Mouse (Mus musculus) intestine, postnatal 0 days (tissue): ENCODE measurements around the gene Sfxn5. TPM values are rescaled to one million over a fixed set of nuclear protein-coding genes. Genes with fewer than 3 reads are reported as not detected.

ENCODE experiments used
- ATAC-seq: fragments of 200-750 bp; cut with Nextera tagmentation; 2 replicates; pipeline ENCODE4 v1.8.0; 2017; ENCODE audit warnings: mild to moderate bottlenecking, moderate TSS enrichment, moderate library complexity
- H3K27ac ChIP-seq: fragments of 300-500 bp; sonication (generic); 2 replicates; pipeline ENCODE4 v1.5.1; 2014; ENCODE audit warnings: mild to moderate bottlenecking, low read depth, low read length, moderate library complexity
- H3K27me3 ChIP-seq: fragments of 300-500 bp; sonication (generic); replicated peaks from 2 replicates; pipeline ENCODE4 v1.6.1; 2014; ENCODE audit warnings: low read length, mixed read lengths; ENCODE audit not compliant: control insufficient read depth, insufficient read depth
- H3K36me3 ChIP-seq: fragments of 300-500 bp; sonication (generic); 2 replicates; pipeline ENCODE4 v1.6.1; 2014; ENCODE audit warnings: mild to moderate bottlenecking, moderate library complexity; ENCODE audit not compliant: control insufficient read depth, insufficient read depth
- H3K4me1 ChIP-seq: fragments of 300-500 bp; sonication (generic); replicated peaks from 2 replicates; pipeline ENCODE4 v1.6.1; 2014; ENCODE audit warnings: antibody characterized with exemption, low read length, mixed read lengths; ENCODE audit not compliant: control insufficient read depth, insufficient read depth
- H3K4me2 ChIP-seq: fragments of 300-500 bp; sonication (generic); replicated peaks from 2 replicates; pipeline ENCODE4 v1.6.1; 2014; ENCODE audit warnings: low read depth, mild to moderate bottlenecking, moderate library complexity
- H3K4me3 ChIP-seq: fragments of 300-500 bp; sonication (generic); 2 replicates; pipeline ENCODE4 v1.5.1; 2014; ENCODE audit warnings: low read depth, low read length
- H3K9ac ChIP-seq: fragments of 300-500 bp; sonication (generic); 2 replicates; pipeline ENCODE4 v1.6.1; 2014; ENCODE audit warnings: mild to moderate bottlenecking, low read depth, low read length
- H3K9me3 ChIP-seq: fragments of 300-500 bp; sonication (generic); 2 replicates; pipeline ENCODE4 v1.6.1; 2016; ENCODE audit warnings: mixed run types; ENCODE audit not compliant: control insufficient read depth
- CTCF ChIP-seq: sonication (generic); IDR thresholded peaks from 2 replicates; pipeline ENCODE4 v1.5.1; 2016; ENCODE audit warnings: low read depth, mild to moderate bottlenecking, control low read depth, antibody characterized with exemption, moderate library complexity
- WGBS: fragments of 180-500 bp; shearing (Covaris S2); extraction: QIAGEN DNeasy Blood & Tissue Kit; methylation state at CpG from one replicate; pipeline ENCODE4 v1.1.7; 2014; 5-methylcytosine and 5-hydroxymethylcytosine counted together
- polyA plus RNA-seq: library from polyadenylated mRNA; unstranded; fragments of >200 nt; fragmentation: Nextera tagmentation; extraction: Ambion mirVana; gene quantifications from 2 replicates; pipeline ENCODE4 v1.2.1, GENCODE M21; 2015

Gene Sfxn5
- polyA plus RNA-seq, 1 experiment from 2014 or later: 3.4 TPM

- Histone ChIP-seq H3K4me2 (no peak overlapping the region), H3K27ac (peak overlapping the region; percentile 21; the same call in 1 of the 2 replicates), H3K36me3 (0 out of 2 replicates have a peak, but pooled peaks cover 7% of the 10 kb centered on the region), H3K27me3 (no peaks in the 10 kb centered on the region), H3K9ac (no peak overlapping the region), H3K9me3 (no peaks in the 10 kb centered on the region), H3K4me3 (no peak overlapping the region), H3K4me1 (peaks cover 30% of the 10 kb centered on the region)
- no peak for ATAC-seq
- no peak for TF ChIP-seq CTCF
- WGBS: 79% methylated on average over 1 of the region's 1 CpGs
Measured at GRCm38 (mm10) chr6:85368166-85368565, 34.9 kb upstream of the Sfxn5 start.

GRCm38 (mm10) chr6:85366387-85366786 is 33.2 kb upstream of the Sfxn5 start:
- Histone ChIP-seq H3K27ac (peak overlapping the region; percentile 78), H3K9me3 (no peaks in the 10 kb centered on the region), H3K27me3 (no peaks in the 10 kb centered on the region), H3K4me3 (no peak overlapping the region), H3K9ac (no peak overlapping the region), H3K36me3 (0 out of 2 replicates have a peak, but pooled peaks cover 3% of the 10 kb centered on the region), H3K4me2 (peak overlapping the region; percentile 9), H3K4me1 (peaks cover 25% of the 10 kb centered on the region)
- ATAC-seq: peak; percentile 95
- TF ChIP-seq CTCF: no peak
- 40% methylated on average over 1 of the region's 1 CpGs for WGBS

DNA sequence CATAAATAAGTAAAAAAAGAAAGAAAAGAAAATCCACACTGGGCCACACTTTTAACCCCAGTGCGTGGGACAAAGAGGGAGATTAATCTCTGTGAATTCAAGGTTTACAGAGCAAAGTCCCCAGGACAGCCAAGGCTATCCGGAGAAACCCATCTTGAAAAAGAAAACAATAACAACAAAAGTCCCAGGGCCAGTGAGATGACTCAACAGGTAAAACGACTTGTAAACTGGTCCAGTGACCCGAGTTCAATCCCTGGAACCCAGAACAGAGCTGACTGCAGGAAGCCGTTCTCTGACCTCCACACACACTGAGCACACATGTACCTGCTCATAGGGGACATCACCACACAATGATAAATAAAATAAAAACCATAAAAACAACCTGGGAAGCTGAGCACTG is 31.2 kb upstream of the Sfxn5 start:
- Histone ChIP-seq H3K4me2 (no peak overlapping the region), H3K36me3 (no peaks in the 10 kb centered on the region; the same call in 1 of the 2 replicates), H3K4me1 (peaks cover 18% of the 10 kb centered on the region), H3K4me3 (no peak overlapping the region), H3K27me3 (no peaks in the 10 kb centered on the region), H3K9me3 (no peaks in the 10 kb centered on the region), H3K27ac (0 out of 2 replicates have a peak overlapping the region, but pooled peaks have one; percentile 28), H3K9ac (no peak overlapping the region)
- ATAC-seq: no peak
- TF ChIP-seq CTCF: no peak
- 39% methylated on average over 5 of the region's 5 CpGs for WGBS

GRCm38 (mm10) chr6:85363906-85364260 is 30.7 kb upstream of the Sfxn5 start:
- WGBS: 62% methylated on average over 4 of the region's 4 CpGs
- no peak for TF ChIP-seq CTCF

GRCm38 (mm10) chr6:85363231-85363905 is 30.1 kb upstream of the Sfxn5 start:
- Histone ChIP-seq H3K36me3 (no peaks in the 10 kb centered on the region; the same call in 1 of the 2 replicates), H3K27me3 (no peaks in the 10 kb centered on the region), H3K4me1 (peaks cover 9% of the 10 kb centered on the region), H3K9ac (no peak overlapping the region), H3K27ac (no peak overlapping the region), H3K9me3 (no peaks in the 10 kb centered on the region), H3K4me2 (no peak overlapping the region), H3K4me3 (no peak overlapping the region)
- ATAC-seq: no peak
- TF ChIP-seq CTCF: peak; percentile 55
- WGBS: 90% methylated on average over 5 of the region's 5 CpGs

More at GRCm38 (mm10) chr6:85363906-85364260, 30.7 kb upstream of the Sfxn5 start:
- Histone ChIP-seq H3K27me3 (no peaks in the 10 kb centered on the region), H3K27ac (no peak overlapping the region), H3K36me3 (no peaks in the 10 kb centered on the region; the same call in 1 of the 2 replicates), H3K4me1 (peaks cover 15% of the 10 kb centered on the region), H3K9ac (no peak overlapping the region), H3K4me2 (no peak overlapping the region), H3K9me3 (no peaks in the 10 kb centered on the region), H3K4me3 (no peak overlapping the region)
- no peak for ATAC-seq

DNA sequence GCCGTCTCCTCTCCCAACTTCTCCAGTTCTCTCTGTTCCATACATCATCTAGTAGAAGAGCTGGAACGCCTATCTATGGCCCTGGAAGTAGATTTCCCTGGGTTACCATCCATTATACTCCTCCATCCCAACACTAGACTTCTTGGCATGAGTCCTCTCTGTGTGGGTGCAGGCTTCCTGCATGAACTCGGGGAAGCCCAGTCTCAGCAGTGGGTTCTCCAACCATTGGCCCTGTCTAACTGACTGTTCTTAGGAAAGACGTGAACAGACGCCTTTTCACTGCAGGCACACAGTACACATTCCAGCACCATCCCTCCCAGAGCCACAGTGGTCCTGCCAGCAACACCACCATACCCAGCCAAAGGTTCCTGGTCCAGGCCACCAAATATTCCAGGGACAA is 29.4 kb upstream of the Sfxn5 start:
- Histone ChIP-seq H3K27me3 (no peaks in the 10 kb centered on the region), H3K27ac (no peak overlapping the region), H3K4me3 (no peak overlapping the region), H3K4me2 (no peak overlapping the region), H3K9ac (no peak overlapping the region), H3K9me3 (no peaks in the 10 kb centered on the region), H3K36me3 (no peaks in the 10 kb centered on the region; the same call in 1 of the 2 replicates), H3K4me1 (peaks cover 10% of the 10 kb centered on the region)
- ATAC-seq: no peak
- no peak for TF ChIP-seq CTCF
- WGBS: 84% methylated on average over 5 of the region's 5 CpGs
